Mouse (Mus musculus) bone marrow macrophage, adult 2 months (primary cell): ENCODE measurements at regions not wholly inside any gene's neighbourhood (a gene's known extent, or its start where the extent isn't known, plus 50 kb on each side); places are given as distances from the start of the nearest gene placed in this dataset.

Source experiments
- CTCF ChIP-seq: IDR thresholded peaks from 2 replicates; pipeline ENCODE4 v1.5.1; 2012; ENCODE audit warnings: low read depth, mild to moderate bottlenecking, low read length, moderate library complexity
- POLR2A ChIP-seq: IDR thresholded peaks from 2 replicates; pipeline ENCODE4 v1.6.1; 2012; ENCODE audit warnings: mild to moderate bottlenecking, low read depth, low read length, borderline replicate concordance

GRCm38 (mm10) chr4:93555787-93556760, 220.8 kb upstream of the Tusc1 start:
- TF ChIP-seq CTCF (no peak), POLR2A (no peak)
